Mouse (Mus musculus): ENCODE results near the gene Tnfrsf11a.

The Tnfrsf11a gene

GRCm38 (mm10) chr1:105829171-105829570 lies 48.7 kb downstream of the Tnfrsf11a start:
- peak; percentile 39 to 46 for DNase-seq

- DNase-seq: no peak
Measured at GRCm38 (mm10) chr1:105832784-105833183, 52.3 kb downstream of the Tnfrsf11a start.

GRCm38 (mm10) chr1:105842950-105843349 lies 62.4 kb downstream of the Tnfrsf11a start:
- no peak for DNase-seq

- DNase-seq: peak in 1 of 2 experiments; percentile 25
Measured at GRCm38 (mm10) chr1:105843386-105843785, 62.9 kb downstream of the Tnfrsf11a start.

GRCm38 (mm10) chr1:105843856-105844255 lies 63.3 kb downstream of the Tnfrsf11a start:
- peak; percentile 53 to 71 for DNase-seq

- DNase-seq: peak; percentile 67 to 69
Measured at GRCm38 (mm10) chr1:105844341-105845006, 64.0 kb downstream of the Tnfrsf11a start.

GRCm38 (mm10) chr1:105846431-105846830 lies 65.9 kb downstream of the Tnfrsf11a start:
- DNase-seq: no peak

- no peak for DNase-seq
Measured at GRCm38 (mm10) chr1:105848806-105849205, 68.3 kb downstream of the Tnfrsf11a start.

DNA sequence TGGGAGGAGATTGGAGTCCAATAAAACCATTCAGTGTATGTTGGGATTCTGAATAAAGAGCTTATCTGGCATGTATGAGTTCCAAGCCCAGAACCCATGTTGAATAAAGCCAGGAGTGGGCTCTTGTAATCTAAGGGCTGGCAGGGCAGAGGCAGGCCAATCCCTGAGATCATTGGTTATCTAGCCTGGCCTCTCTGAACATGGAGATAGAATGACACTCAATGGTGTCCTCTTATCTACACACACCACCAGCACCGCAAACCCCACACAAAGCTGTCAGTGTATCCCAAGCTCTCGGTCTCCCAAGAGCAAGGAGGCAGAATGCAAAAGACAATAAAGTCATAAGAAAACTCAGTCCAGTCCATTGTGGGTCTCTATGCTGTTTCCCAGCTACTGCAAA lies 70.8 kb downstream of the Tnfrsf11a start:
- DNase-seq: no peak

DNA sequence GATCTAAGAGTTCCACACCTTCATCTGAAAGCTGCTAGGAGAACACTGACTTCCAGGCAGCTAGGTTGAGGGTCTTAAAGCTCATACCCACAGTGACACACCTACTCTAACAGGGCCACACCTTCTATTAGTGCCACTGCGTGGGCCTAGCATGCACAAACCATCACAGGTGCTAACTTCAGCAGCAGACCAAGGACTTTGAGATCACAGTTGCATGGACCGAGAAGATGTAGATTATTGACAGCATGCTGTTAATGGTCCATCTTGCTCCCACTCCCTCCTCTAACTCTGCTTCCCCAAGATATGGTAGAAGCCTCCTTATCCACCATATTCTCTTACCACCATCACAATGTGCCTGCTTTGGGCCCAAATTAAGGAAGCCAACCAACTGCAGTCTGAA lies 79.2 kb downstream of the Tnfrsf11a start:
- no peak for DNase-seq

GRCm38 (mm10) chr1:105876589-105876988 lies 96.1 kb downstream of the Tnfrsf11a start:
- no peak for DNase-seq

- DNase-seq: no peak
Measured at GRCm38 (mm10) chr1:105877808-105878207, 97.3 kb downstream of the Tnfrsf11a start.

- DNase-seq: no peak
Measured at GRCm38 (mm10) chr1:105878416-105878815, 97.9 kb downstream of the Tnfrsf11a start.

- DNase-seq: peak in 1 of 2 experiments; percentile 22
Measured at GRCm38 (mm10) chr1:105880555-105881304, 100.2 kb downstream of the Tnfrsf11a start.

DNA sequence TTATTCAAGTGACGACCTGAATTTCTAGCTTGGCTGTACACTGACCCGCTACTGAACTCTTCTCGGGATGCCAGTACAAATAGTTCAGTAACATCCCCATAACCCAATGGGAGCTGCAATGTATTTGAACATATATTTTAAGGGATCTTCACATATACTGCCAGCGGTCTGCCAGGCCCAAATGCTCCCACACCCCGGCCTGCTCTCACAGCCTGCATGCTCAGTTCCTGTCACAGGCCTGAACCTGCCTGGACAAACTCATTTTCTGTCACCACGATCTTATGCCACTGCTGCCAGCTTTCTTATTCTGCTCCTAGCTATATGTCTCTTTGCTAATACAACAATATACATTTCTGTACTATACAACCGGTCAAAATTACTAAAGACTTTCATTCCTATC lies 100.9 kb downstream of the Tnfrsf11a start:
- DNase-seq: no peak

DNA sequence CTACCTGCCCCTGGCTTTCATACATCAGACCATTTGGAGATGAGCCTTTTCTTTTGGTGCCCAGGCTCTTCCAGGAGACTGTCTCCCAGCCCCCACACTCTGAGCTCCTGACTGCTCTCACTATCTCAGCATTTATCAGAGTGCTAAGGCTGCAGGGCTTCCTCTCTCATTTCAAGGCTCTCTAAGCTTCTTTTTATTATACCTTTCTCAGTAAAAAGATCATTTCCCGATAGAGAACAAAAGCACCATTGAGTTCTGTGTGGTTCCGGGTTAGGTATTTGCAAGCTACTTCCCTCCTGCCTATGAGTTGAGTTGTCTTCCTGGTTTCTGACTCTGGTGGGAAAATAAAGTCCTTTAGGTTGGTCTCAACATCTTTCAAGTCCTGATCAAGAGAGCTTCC lies 103.0 kb downstream of the Tnfrsf11a start:
- no peak for DNase-seq

GRCm38 (mm10) chr1:105885101-105885500 lies 104.6 kb downstream of the Tnfrsf11a start:
- no peak for DNase-seq

DNA sequence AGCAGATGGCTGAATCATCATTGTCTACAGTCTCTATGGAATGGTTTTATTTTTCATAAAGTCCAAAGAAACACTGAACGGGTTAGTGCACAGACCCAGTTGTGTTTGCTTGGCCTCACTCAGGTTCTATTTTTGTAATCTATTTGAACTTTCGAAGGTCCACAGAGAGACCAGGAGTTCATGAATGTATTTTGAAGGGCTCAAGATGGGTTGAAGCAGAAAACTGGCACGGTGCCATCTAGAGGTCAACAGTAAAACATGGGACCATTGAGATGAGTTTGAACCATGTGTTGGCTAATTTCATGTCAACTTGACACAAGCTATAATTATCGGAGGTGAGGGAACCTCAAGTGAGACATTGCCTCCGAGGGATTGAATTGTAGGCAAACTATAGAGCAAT lies 105.1 kb downstream of the Tnfrsf11a start:
- no peak for DNase-seq

DNA sequence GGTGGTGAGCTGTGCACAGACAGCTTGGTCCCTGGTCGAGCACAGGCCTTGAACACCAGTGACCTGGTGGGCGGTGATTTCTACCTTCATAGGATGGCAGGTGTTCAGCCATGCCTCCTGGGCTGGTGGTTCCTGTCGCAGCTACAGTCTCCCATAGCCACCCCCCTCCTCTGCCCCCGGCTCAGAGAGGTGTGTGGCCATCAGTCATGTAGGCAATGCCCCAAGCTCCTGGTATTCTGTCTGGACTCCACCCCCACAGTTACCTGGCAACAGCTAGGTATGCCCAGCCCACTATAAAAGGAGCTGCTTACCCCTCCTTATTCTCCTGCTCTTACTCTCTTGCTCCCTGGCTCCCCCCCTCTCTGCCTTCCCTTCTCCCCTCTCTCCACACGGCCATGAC lies 105.8 kb downstream of the Tnfrsf11a start:
- no peak for DNase-seq

- peak; percentile 95 to 98 for DNase-seq
Measured at GRCm38 (mm10) chr1:105891032-105891725, 110.7 kb downstream of the Tnfrsf11a start.

DNA sequence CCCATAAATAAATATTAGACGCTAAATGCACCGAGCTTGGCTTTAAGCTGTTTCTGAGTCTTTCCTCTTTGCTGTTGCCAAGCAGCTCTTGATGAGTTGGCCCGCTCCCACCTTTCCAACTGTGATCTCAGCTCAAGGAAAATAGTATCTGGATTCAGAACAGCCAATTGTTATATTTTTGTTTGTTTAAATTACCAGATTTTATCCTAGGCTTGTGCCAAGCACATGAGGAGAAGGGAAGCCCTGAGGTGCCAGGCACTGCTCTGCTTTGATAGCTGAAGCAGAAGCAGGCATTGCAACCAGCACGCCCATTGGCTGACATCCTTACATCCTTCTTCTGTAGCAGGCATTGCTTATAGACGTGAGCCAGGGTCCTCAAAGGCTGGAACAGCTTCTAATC lies 114.5 kb downstream of the Tnfrsf11a start:
- peak; percentile 47 to 57 for DNase-seq
